8 mouse cellular contexts compared by ENCODE assay signal in genomic region chrX:103623411-103623845, GRCm38 (mm10). TPM values are rescaled to one million over a fixed set of nuclear protein-coding genes. Genes with fewer than 3 reads are reported as not detected.
DNase-seq lines count a peak whose midpoint lies in the region; ATAC-seq and TF ChIP-seq lines count a peak whose summit lies in the region.

No protein-coding gene starts in this region.

- DNase-seq in CD4-positive, CD25-positive, alpha-beta regulatory T cell, adult 2 months (ENCODE audit: low read depth, low spot score) = peak; percentile 68
- DNase-seq in adrenal gland, postnatal 14 days = peak; percentile 41
- DNase-seq in kidney, postnatal 25 days = peak; percentile 38 to 52
- peak; percentile 18 for DNase-seq in lung, postnatal 0 days (ENCODE audit: low spot score)
- DNase-seq in thymus, postnatal 25 days = peak; percentile 65

- peak overlapping the region; percentile 73 for H3K27ac ChIP-seq in embryonic facial prominence, embryonic 13.5 days
- peak overlapping the region; percentile 56 for H3K27ac ChIP-seq in heart, embryonic 16.5 days (ENCODE audit: low read length)
- peak overlapping the region; percentile 47 for H3K27ac ChIP-seq in lung, postnatal 0 days (ENCODE audit: low read length)
- peak overlapping the region; percentile 85 for H3K27ac ChIP-seq in olfactory bulb, adult 2 months (ENCODE audit: insufficient read depth, low read depth, low read length)

- H3K27me3 ChIP-seq in embryonic facial prominence, embryonic 13.5 days = no peaks in the 10 kb centered on the region; the same call in 1 of the 2 replicates
- H3K27me3 ChIP-seq in heart, embryonic 16.5 days (ENCODE audit: control insufficient read depth, insufficient read depth, low read length) = 0 out of 2 replicates have a peak, but pooled peaks cover 3% of the 10 kb centered on the region
- no peaks in the 10 kb centered on the region for H3K27me3 ChIP-seq in lung, postnatal 0 days (replicated peaks; ENCODE audit: insufficient read depth, low read length)

- TF ChIP-seq CTCF in lung, postnatal 0 days (IDR thresholded peaks at IDR 0.05) = no peak
- no peak for TF ChIP-seq CTCF in olfactory bulb, adult 2 months (IDR thresholded peaks at IDR 0.05; ENCODE audit: insufficient read depth, low read depth, low read length)

- no peaks in the 10 kb centered on the region for H3K36me3 ChIP-seq in embryonic facial prominence, embryonic 13.5 days
- H3K36me3 ChIP-seq in heart, embryonic 16.5 days (ENCODE audit: control insufficient read depth, insufficient read depth) = no peaks in the 10 kb centered on the region
- no peaks in the 10 kb centered on the region for H3K36me3 ChIP-seq in lung, postnatal 0 days (ENCODE audit: insufficient read depth, low read length)

- TF ChIP-seq EP300 in lung, postnatal 0 days (IDR thresholded peaks at IDR 0.05) = no peak

- TF ChIP-seq POLR2A in olfactory bulb, adult 2 months (IDR thresholded peaks at IDR 0.05; ENCODE audit: insufficient read depth, low read depth, low read length) = peak; percentile 57

- peak overlapping the region; percentile 69 for H3K4me2 ChIP-seq in embryonic facial prominence, embryonic 13.5 days
- peak overlapping the region; percentile 68 for H3K4me2 ChIP-seq in heart, embryonic 16.5 days (ENCODE audit: low read depth, low read length)
- peak overlapping the region; percentile 61 for H3K4me2 ChIP-seq in lung, postnatal 0 days (replicated peaks; ENCODE audit: low read depth, low read length)

- H3K4me3 ChIP-seq in embryonic facial prominence, embryonic 13.5 days = peak overlapping the region; percentile 54
- H3K4me3 ChIP-seq in heart, embryonic 16.5 days (ENCODE audit: low read length) = peak overlapping the region; percentile 66
- H3K4me3 ChIP-seq in lung, postnatal 0 days (ENCODE audit: low read depth, low read length) = peak overlapping the region; percentile 40
- H3K4me3 ChIP-seq in olfactory bulb, adult 2 months (ENCODE audit: insufficient read depth, low read depth, low read length) = peak overlapping the region; percentile 82

- H3K9ac ChIP-seq in embryonic facial prominence, embryonic 13.5 days = peak overlapping the region; percentile 74
- peak overlapping the region; percentile 82 for H3K9ac ChIP-seq in heart, embryonic 16.5 days (ENCODE audit: low read length)
- peak overlapping the region; percentile 10; the same call in 1 of the 2 replicates for H3K9ac ChIP-seq in lung, postnatal 0 days (replicated peaks; ENCODE audit: low read depth)

- no peak for ATAC-seq in embryonic facial prominence, embryonic 13.5 days (ENCODE audit: insufficient number of reproducible peaks, insufficient read depth, low FRiP score, low TSS enrichment, low read depth)
- no peak for ATAC-seq in heart, embryonic 16.5 days (replicated peaks; ENCODE audit: extremely low read depth, insufficient read depth, low FRiP score)
- ATAC-seq in lung, postnatal 0 days = no peak

- no peaks in the 10 kb centered on the region for H3K9me3 ChIP-seq in embryonic facial prominence, embryonic 13.5 days
- no peaks in the 10 kb centered on the region for H3K9me3 ChIP-seq in heart, embryonic 16.5 days (replicated peaks; ENCODE audit: control insufficient read depth, low read length)
- no peaks in the 10 kb centered on the region for H3K9me3 ChIP-seq in lung, postnatal 0 days (ENCODE audit: low read length)

- under 1% methylated on average over 28 of the region's 28 CpGs for WGBS in embryonic facial prominence, embryonic 13.5 days
- WGBS in heart, embryonic 16.5 days = under 1% methylated on average over 26 of the region's 28 CpGs
- WGBS in lung, postnatal 0 days = 0% methylated on average over 22 of the region's 28 CpGs
- WGBS in olfactory bulb, adult 2 months = 4% methylated on average over 28 of the region's 28 CpGs

- H3K4me1 ChIP-seq in embryonic facial prominence, embryonic 13.5 days = 0 out of 2 replicates have a peak, but pooled peaks cover under 1% of the 10 kb centered on the region
- peaks cover 4% of the 10 kb centered on the region; the same call in 1 of the 2 replicates for H3K4me1 ChIP-seq in heart, embryonic 16.5 days (ENCODE audit: control insufficient read depth, insufficient read depth, low read length)
- no peaks in the 10 kb centered on the region for H3K4me1 ChIP-seq in lung, postnatal 0 days (ENCODE audit: insufficient read depth, low read depth, low read length)
- H3K4me1 ChIP-seq in olfactory bulb, adult 2 months (ENCODE audit: control insufficient read depth, insufficient read depth, low read length) = no peaks in the 10 kb centered on the region

RNA-seq across cellular contexts. Expression of gene Zcchc13, which starts 7.0 kb away (rescaled TPM):
- not detected in 2 replicates for total RNA-seq in adrenal gland, postnatal 14 days (2021)
- polyA plus RNA-seq in embryonic facial prominence, embryonic 13.5 days (2015; fragmentation: Nextera tagmentation; extraction: Ambion mirVana) = not detected in 2 replicates
- not detected in 2 replicates for polyA plus RNA-seq in heart, embryonic 16.5 days (2015; fragmentation: Nextera tagmentation; extraction: Ambion mirVana)
- not detected in 2 replicates for polyA plus RNA-seq in lung, postnatal 0 days (2015; fragmentation: Nextera tagmentation; extraction: Ambion mirVana)
- not detected in 2 replicates for polyA plus RNA-seq in olfactory bulb, adult 2 months (2012; ENCODE audit: insufficient read depth, insufficient read length, low replicate concordance, missing spikeins)

Comparison
In these comparisons a context has a peak if more than half of its experiments do, and no peak if none do; other contexts are left out.
1. DNase-seq: peak in every context shown above with its lines; median percentile 68 in CD4-positive, CD25-positive, alpha-beta regulatory T cell, adult 2 months; 65 in thymus, postnatal 25 days; 45 in kidney, postnatal 25 days; 41 in adrenal gland, postnatal 14 days; 18 in lung, postnatal 0 days.
2. H3K9ac ChIP-seq: peak in every context shown above with its lines; median percentile 82 in heart, embryonic 16.5 days; 74 in embryonic facial prominence, embryonic 13.5 days; 10 in lung, postnatal 0 days.